Mouse (Mus musculus) olfactory bulb, adult 2 months (tissue): Measurements from ENCODE around the gene Atp5h.

ENCODE experiments used
- CTCF ChIP-seq: fragments of 200-500 bp; IDR thresholded peaks from 2 replicates; pipeline ENCODE4 v1.5.1; 2012; ENCODE audit warnings: low read depth, mild to moderate bottlenecking, low read length, moderate library complexity; ENCODE audit not compliant: insufficient read depth
- POLR2A ChIP-seq: fragments of 200-500 bp; IDR thresholded peaks from 2 replicates; pipeline ENCODE4 v1.6.1; 2012; ENCODE audit warnings: mild to moderate bottlenecking, low read depth, low read length, moderate library complexity; ENCODE audit not compliant: insufficient read depth

DNA sequence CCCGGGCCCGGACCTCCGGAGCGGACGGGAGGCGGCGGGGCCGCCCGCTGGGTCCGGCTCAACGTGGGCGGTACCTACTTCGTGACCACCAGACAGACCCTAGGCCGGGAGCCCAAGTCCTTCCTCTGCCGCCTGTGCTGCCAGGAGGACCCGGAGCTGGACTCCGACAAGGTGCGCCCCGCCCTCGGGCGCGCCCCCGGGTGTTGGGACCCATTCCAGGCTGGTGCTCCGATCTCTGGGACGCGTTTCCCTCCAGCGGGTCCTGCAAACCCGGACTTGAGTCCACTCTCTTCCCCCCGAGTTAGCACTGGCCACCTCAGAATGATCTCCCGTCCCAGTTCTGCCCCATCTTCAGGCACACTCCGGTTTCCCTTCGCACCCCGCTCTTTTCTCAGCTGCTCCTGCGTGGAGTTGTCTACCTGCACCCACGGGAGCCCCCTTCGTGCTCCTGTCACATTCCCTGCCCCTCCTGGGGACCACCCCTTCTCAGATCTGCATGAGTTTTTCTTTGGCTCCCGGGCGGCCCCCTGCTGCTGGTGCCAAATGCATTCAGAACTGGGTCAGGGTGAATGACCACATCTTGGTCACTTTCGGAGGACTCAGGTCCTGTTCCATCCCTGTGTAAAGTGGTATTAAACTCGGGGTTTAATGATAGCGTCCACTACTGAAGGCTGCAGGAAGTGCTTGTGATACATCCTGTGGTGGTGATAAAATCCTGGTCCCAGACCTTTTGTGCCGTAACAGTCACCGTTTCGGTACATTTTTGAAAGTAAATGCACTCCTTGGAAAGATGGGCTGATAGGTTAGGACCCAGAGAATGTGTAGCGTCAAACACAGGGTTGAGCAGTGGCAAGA lies 801 bp upstream of the Atp5h start:
- no peak for TF ChIP-seq CTCF
- no peak for TF ChIP-seq POLR2A
